Mouse (Mus musculus) midbrain, embryonic 16.5 days (tissue): ENCODE data around the gene Sec23b. TPM values are rescaled to one million over a fixed set of nuclear protein-coding genes. Genes with fewer than 3 reads are reported as not detected.

Source experiments
- ATAC-seq: fragments of 200-750 bp; cut with Nextera tagmentation; 2 replicates; pipeline ENCODE4 v1.8.0; 2017; ENCODE audit warnings: moderate TSS enrichment
- H3K27ac ChIP-seq: fragments of 300-500 bp; sonication (generic); 2 replicates; pipeline ENCODE4 v1.5.1; 2014; ENCODE audit warnings: mild to moderate bottlenecking, low read length, mixed read lengths
- H3K27me3 ChIP-seq: fragments of 300-500 bp; sonication (generic); 2 replicates; pipeline ENCODE4 v1.6.1; 2014; ENCODE audit warnings: low read depth, low read length, mixed read lengths; ENCODE audit not compliant: control insufficient read depth, insufficient read depth
- H3K36me3 ChIP-seq: fragments of 300-500 bp; sonication (generic); 2 replicates; pipeline ENCODE4 v1.6.1; 2014; ENCODE audit warnings: mild to moderate bottlenecking, low read length, moderate library complexity, mixed read lengths; ENCODE audit not compliant: control insufficient read depth, insufficient read depth
- H3K4me1 ChIP-seq: fragments of 300-500 bp; sonication (generic); 2 replicates; pipeline ENCODE4 v1.6.1; 2014; ENCODE audit warnings: mild to moderate bottlenecking, low read length, mixed read lengths; ENCODE audit not compliant: control insufficient read depth, insufficient read depth
- H3K4me2 ChIP-seq: fragments of 300-500 bp; sonication (generic); 2 replicates; pipeline ENCODE4 v1.6.1; 2014; ENCODE audit warnings: mild to moderate bottlenecking, low read length, mixed read lengths
- H3K4me3 ChIP-seq: fragments of 300-500 bp; sonication (generic); 2 replicates; pipeline ENCODE4 v1.5.1; 2014; ENCODE audit warnings: low read depth, mild to moderate bottlenecking, low read length, moderate library complexity, mixed read lengths
- H3K9ac ChIP-seq: fragments of 300-500 bp; sonication (generic); 2 replicates; pipeline ENCODE4 v1.6.1; 2014; ENCODE audit warnings: low read depth, low read length, mixed read lengths
- H3K9me3 ChIP-seq: fragments of 300-500 bp; sonication (generic); replicated peaks from 2 replicates; pipeline ENCODE4 v1.6.1; 2014; ENCODE audit warnings: mild to moderate bottlenecking, low read length, mixed read lengths; ENCODE audit not compliant: control insufficient read depth, poor library complexity, severe bottlenecking
- WGBS: fragments of 180-500 bp; shearing (Covaris S2); extraction: QIAGEN DNeasy Blood & Tissue Kit; methylation state at CpG from one replicate; pipeline ENCODE4 v1.1.7; 2014; 5-methylcytosine and 5-hydroxymethylcytosine counted together
- polyA plus RNA-seq: library from polyadenylated mRNA; unstranded; fragments of >200 nt; fragmentation: Nextera tagmentation; extraction: Ambion mirVana; gene quantifications from 2 replicates; pipeline ENCODE4 v1.2.1, GENCODE M21; 2015

The Sec23b gene
- 61.7 and 62.6 TPM in 2 replicates for polyA plus RNA-seq

DNA sequence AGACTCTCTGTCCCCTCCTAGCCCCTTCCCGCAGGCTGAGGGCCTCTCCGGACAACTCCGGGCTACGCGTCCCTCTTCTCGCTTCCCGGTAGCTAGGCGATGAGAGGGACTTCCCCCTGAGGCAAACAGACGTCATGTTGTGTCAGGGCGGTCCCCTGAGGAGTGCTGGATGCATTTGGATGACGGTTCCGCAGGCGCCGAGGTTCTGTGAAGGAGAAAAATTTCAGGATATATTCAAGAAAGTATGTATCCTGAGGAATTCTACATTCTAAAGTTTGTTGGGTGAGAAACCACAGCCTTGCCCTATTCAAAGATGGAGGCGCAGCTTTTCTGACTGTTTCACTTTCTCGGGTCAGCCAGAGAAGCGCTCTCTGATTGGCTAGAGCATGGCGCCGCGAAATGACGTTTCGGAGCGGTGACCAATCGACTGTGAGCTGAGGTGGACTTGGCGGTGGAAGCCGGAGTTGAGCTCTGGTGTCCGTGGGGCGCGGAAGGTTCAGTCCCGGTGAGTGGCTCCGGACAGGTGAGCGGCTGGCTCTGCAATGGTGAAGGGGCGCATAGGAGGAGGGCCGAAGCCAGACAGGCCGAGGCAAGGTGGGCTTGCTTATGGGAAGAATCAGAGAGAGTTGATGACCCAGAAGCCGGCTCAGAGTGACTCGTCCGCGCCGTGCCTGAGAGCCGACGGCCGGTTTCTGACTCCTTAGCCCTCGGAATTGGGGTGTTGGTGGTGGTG lies at the start of gene Sec23b:
Sec23b (plus strand) TSS at position 410 of the 733 bp plus-strand sequence.
- Histone ChIP-seq H3K36me3 (0 out of 2 replicates have a peak, but pooled peaks cover 2% of the 10 kb centered on the region), H3K27me3 (no peaks in the 10 kb centered on the region), H3K4me2 (peak within 1 kb of the TSS; percentile 90), H3K9me3 (no peaks in the 10 kb centered on the region), H3K9ac (peak within 1 kb of the TSS; percentile 75), H3K27ac (peak within 1 kb of the TSS; percentile 82), H3K4me1 (peaks cover 12% of the 10 kb centered on the region), H3K4me3 (peak within 1 kb of the TSS; percentile 90)
- ATAC-seq = peak; percentile 98
- under 1% methylated on average over 44 of the region's 44 CpGs for WGBS

DNA sequence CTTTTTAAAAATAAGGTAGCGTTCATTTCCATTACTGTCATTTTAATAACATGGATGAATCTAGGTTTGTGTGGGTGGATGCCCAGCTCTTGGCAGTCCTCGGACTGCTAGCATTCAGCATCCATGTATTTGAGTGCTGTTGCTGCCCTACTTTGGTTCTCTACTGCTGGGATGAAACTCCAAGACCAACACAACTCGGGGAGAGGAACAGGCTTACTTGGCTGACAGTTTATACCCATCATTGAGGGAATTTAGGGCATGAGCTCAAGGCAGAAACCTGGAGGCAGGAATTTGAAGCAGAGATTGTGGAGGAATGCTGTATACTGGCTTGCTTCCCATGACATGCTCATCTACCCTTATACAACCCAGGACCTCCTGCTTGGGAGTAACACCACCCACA lies 41.4 kb upstream of the Sec23b start:
- ATAC-seq = no peak
- H3K27ac ChIP-seq = no peak overlapping the region
- no peak overlapping the region for H3K4me3 ChIP-seq
- 87% methylated on average over 3 of the region's 3 CpGs for WGBS
- no peaks in the 10 kb centered on the region for H3K4me1 ChIP-seq
- no peaks in the 10 kb centered on the region for H3K27me3 ChIP-seq
- no peak overlapping the region for H3K9ac ChIP-seq
- H3K9me3 ChIP-seq = no peaks in the 10 kb centered on the region
- H3K4me2 ChIP-seq = no peak overlapping the region
- peaks cover 10% of the 10 kb centered on the region for H3K36me3 ChIP-seq

DNA sequence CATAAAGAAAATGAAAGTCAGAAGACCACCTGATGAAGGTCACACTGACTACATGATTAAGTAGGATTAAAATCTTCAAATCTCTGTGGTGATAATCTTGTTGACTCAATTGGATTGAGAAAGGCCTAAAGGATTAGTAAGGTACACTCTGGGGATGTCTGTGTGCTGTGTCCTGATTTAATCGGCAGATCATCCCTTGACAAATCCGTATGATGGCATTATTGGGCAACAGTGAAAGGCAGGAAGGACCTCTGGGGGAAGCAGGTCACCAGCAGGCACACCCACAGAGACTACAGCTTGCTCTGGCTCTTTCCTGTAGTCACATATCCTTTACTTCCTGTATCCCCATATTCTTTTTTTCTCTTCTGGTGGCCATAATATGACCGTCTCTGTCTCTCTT lies 36.3 kb upstream of the Sec23b start:
- Histone ChIP-seq H3K36me3 (peaks cover 18% of the 10 kb centered on the region), H3K27me3 (no peaks in the 10 kb centered on the region), H3K4me2 (no peak overlapping the region), H3K4me3 (no peak overlapping the region), H3K4me1 (no peaks in the 10 kb centered on the region), H3K9me3 (no peaks in the 10 kb centered on the region), H3K9ac (no peak overlapping the region), H3K27ac (no peak overlapping the region)
- 52% methylated on average over 3 of the region's 3 CpGs for whole genome bisulfite sequencing
- no peak for ATAC-seq

DNA sequence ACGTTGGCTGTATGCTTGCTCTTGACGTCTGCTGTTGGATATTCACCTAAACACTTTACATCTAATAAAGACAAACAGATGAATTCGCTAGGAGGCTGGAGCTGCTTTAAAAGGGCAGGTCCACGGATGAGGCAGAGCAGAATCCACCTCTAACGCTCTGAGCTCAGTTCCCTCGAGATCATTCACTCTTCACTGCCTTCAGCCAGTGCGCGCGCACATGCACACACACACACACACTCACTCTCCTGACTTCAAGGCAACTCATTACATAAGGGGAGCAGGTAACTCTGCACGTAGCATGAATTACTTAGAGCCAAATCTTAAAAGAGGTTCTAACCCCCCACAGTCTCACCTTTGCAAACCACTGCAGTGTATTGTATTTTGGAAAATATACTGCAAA lies 30.2 kb upstream of the Sec23b start:
- H3K4me3 ChIP-seq = peak overlapping the region; percentile 57
- no peak for ATAC-seq

DNA sequence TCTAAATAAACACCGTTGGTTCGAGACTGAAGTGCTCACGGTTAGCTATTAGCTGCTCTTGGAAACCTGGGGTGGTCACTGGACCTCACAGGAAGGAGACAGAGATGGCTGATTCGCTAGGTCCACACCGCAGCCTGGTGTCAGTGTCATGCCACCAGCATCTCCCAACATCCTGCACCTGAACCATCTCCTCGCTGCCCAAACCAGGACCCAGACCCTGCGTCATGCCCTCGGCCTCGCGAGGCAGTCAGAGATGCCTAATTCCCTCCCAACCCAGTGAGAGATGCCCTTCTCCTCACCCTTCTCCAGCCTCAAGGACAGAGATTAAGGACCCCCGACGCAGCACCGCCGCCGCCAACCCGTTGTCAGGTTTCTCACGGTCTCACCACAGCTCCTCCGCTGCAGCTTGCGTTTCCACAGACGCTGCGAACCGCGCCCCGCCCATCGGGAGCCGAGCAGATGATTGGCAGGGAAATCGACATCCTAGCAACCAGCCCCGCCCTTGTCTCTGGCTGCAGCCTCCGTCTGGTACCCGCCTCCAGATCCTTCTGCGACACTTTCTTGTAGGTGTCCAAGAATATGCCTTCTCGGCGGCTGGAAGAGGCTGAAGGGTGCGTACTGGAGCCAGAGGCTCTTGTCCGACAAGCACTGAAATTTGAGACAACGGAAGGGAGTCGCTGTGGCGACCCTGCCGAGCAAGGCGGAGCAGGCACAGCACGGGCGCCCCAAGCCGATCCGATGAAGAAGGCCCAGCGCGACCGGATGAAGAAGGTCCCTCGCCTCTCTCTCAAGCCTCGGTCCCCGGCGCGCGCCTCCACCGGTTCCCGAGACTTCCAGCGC lies 28.8 kb upstream of the Sec23b start, which contains the start of the genes Dzank1 and Polr3f:
Dzank1 (minus strand) TSS at position 434 of the 840 bp plus-strand sequence.
Polr3f (plus strand) TSS at position 738 of the 840 bp plus-strand sequence.
- under 1% methylated on average over 56 of the region's 56 CpGs for WGBS
- peak; percentile 98 for ATAC-seq
- no peaks in the 10 kb centered on the region for H3K27me3 ChIP-seq
- peak within 1 kb of the TSS; percentile 57 for H3K4me3 ChIP-seq
- H3K9me3 ChIP-seq = no peaks in the 10 kb centered on the region
- H3K36me3 ChIP-seq = no peaks in the 10 kb centered on the region
- H3K4me2 ChIP-seq = peak within 1 kb of the TSS; percentile 95
- H3K27ac ChIP-seq = peak within 1 kb of the TSS; percentile 97
- H3K9ac ChIP-seq = peak within 1 kb of the TSS; percentile 66
- peaks cover 23% of the 10 kb centered on the region for H3K4me1 ChIP-seq

More for the DNA sequence above, 30.2 kb upstream of the Sec23b start:
- Histone ChIP-seq H3K9ac (peak overlapping the region; percentile 44; the same call in 1 of the 2 replicates), H3K27me3 (no peaks in the 10 kb centered on the region), H3K4me2 (peak overlapping the region; percentile 95), H3K36me3 (peaks cover 6% of the 10 kb centered on the region), H3K4me1 (peaks cover 23% of the 10 kb centered on the region), H3K27ac (no peak overlapping the region), H3K9me3 (no peaks in the 10 kb centered on the region)
- 49% methylated on average over 10 of the region's 10 CpGs for WGBS

DNA sequence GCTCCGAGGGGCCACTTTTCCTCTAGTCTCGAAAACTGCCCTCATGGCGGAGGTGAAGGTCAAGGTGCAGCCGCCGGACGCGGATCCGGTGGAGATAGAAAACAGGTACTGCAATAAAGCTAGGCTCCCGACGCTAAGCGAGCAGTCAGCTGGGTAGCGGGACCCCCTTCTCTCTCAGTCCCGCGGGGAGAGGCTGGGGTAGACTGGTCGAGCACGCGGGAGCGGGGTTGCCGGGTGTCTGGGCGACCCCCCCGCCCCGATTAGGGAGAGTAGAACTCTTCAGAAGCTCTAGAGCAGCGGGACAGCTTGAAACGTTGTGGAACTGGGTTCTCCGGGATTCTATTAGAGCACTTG lies 28.2 kb upstream of the Sec23b start:
- H3K4me3 ChIP-seq = peak overlapping the region; percentile 57
- no peaks in the 10 kb centered on the region for H3K9me3 ChIP-seq
- peak overlapping the region; percentile 66 for H3K9ac ChIP-seq
- peaks cover 23% of the 10 kb centered on the region for H3K4me1 ChIP-seq
- peak overlapping the region; percentile 97 for H3K27ac ChIP-seq
- under 1% methylated on average over 25 of the region's 25 CpGs for WGBS
- ATAC-seq = peak; percentile 75
- no peaks in the 10 kb centered on the region for H3K27me3 ChIP-seq
- H3K4me2 ChIP-seq = peak overlapping the region; percentile 95
- peaks cover 4% of the 10 kb centered on the region for H3K36me3 ChIP-seq

DNA sequence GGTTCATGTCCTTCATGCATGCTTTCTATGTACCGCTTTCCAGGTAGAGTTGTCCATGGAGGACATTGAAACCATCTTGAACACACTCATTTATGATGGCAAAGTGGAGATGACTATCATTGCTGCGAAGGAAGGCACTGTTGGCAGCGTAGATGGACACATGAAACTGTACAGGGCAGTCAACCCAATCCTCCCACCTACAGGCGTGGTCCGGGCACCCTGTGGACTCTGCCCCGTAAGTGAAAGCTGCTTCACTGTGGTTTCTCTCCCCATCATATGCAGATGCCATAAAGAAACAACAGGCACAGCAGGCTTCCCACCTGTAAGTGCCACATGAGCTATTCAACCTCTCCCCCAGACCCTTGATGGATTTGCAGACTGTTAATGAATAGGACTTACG lies 18.9 kb upstream of the Sec23b start:
- no peaks in the 10 kb centered on the region for H3K4me1 ChIP-seq
- no peak for ATAC-seq
- 94% methylated on average over 7 of the region's 7 CpGs for WGBS
- peaks cover 66% of the 10 kb centered on the region for H3K36me3 ChIP-seq
- no peaks in the 10 kb centered on the region for H3K9me3 ChIP-seq
- no peak overlapping the region for H3K4me3 ChIP-seq
- no peak overlapping the region for H3K27ac ChIP-seq
- no peak overlapping the region for H3K9ac ChIP-seq
- no peak overlapping the region for H3K4me2 ChIP-seq
- no peaks in the 10 kb centered on the region for H3K27me3 ChIP-seq

DNA sequence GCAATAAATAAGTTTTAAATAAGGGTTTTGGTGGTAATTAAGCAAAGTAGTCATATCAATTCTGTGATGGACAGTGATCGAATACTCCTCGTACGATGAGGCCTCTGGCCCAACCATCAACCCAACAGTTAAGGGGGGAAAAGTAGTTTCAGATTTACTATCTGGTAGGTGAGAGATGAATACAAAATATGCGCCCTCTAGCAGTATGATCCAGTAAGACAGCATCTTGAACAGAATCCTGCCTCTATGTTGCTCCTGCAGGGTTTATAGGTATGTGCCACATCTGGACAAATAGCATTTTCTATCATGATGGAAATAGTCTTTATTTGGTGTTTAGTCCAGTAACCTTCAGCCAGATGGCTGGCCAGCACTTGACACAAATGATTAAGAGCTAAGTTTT lies 14.8 kb upstream of the Sec23b start:
- H3K36me3 ChIP-seq = peaks cover 48% of the 10 kb centered on the region
- H3K27me3 ChIP-seq = no peaks in the 10 kb centered on the region
- no peaks in the 10 kb centered on the region for H3K9me3 ChIP-seq
- H3K4me1 ChIP-seq = no peaks in the 10 kb centered on the region
- H3K4me3 ChIP-seq = no peak overlapping the region
- no peak overlapping the region for H3K4me2 ChIP-seq
- no peak for ATAC-seq
- no peak overlapping the region for H3K27ac ChIP-seq
- no peak overlapping the region for H3K9ac ChIP-seq
- WGBS = 90% methylated on average over 4 of the region's 4 CpGs

DNA sequence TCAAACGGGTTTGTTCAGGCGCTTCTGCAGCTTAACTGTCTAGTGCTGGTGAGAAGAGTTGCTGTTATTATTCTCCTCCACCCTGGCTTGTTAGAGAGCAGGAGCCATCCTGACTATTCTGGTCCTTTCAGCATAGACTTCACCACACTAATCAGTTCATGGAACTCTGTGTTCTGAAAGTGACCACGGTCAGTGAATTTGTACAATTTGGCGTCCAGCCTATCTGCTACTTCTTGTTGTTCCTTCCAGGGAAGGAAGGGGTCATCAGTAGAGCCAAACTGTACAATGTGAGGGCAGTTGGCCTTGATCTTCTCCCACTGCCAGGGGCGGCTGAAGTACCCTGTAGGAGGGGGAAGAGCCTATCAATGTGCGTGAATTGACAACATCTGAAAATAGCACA lies 12.4 kb upstream of the Sec23b start:
- Histone ChIP-seq H3K9ac (no peak overlapping the region), H3K27ac (no peak overlapping the region), H3K9me3 (no peaks in the 10 kb centered on the region), H3K36me3 (peaks cover 31% of the 10 kb centered on the region), H3K4me2 (no peak overlapping the region), H3K27me3 (no peaks in the 10 kb centered on the region), H3K4me1 (no peaks in the 10 kb centered on the region), H3K4me3 (no peak overlapping the region)
- 95% methylated on average over 6 of the region's 6 CpGs for WGBS
- no peak for ATAC-seq
